Mouse (Mus musculus) cerebellum, postnatal 36 days (tissue): ENCODE results near the gene Wnt8b.
A peak's percentile ranks its signal among the peaks of the same experiment; 100 is the strongest.

Source experiments
- DNase-seq, 2 experiments: peaks; one replicate each; pipeline ENCODE4 v3.0.0; 2021 to 2022; ENCODE audit warnings: mixed read lengths in 2 of 2

Wnt8b gene

GRCm38 (mm10) chr19:44513054-44513833 lies 20.0 kb downstream of the Wnt8b start:
- no peak for DNase-seq

- DNase-seq = no peak
Measured at GRCm38 (mm10) chr19:44513921-44514482, 20.7 kb downstream of the Wnt8b start.

- no peak for DNase-seq
Measured at GRCm38 (mm10) chr19:44514521-44515451, 21.5 kb downstream of the Wnt8b start.

GRCm38 (mm10) chr19:44515769-44516168 lies 22.5 kb downstream of the Wnt8b start:
- DNase-seq = no peak

GRCm38 (mm10) chr19:44517996-44518768 lies 24.9 kb downstream of the Wnt8b start:
- DNase-seq = no peak

GRCm38 (mm10) chr19:44519152-44519551 lies 25.9 kb downstream of the Wnt8b start:
- no peak for DNase-seq

- DNase-seq = no peak
Measured at GRCm38 (mm10) chr19:44525551-44526205, 32.4 kb downstream of the Wnt8b start.

- DNase-seq = no peak
Measured at GRCm38 (mm10) chr19:44530018-44530417, 36.7 kb downstream of the Wnt8b start.

GRCm38 (mm10) chr19:44535376-44535775 lies 42.1 kb downstream of the Wnt8b start:
- peak in 1 of 2 experiments; percentile 20 for DNase-seq

GRCm38 (mm10) chr19:44537416-44537815 lies 44.1 kb downstream of the Wnt8b start:
- no peak for DNase-seq

- no peak for DNase-seq
Measured at GRCm38 (mm10) chr19:44542694-44543178, 49.5 kb downstream of the Wnt8b start.

- DNase-seq = no peak
Measured at GRCm38 (mm10) chr19:44544372-44544771, 51.1 kb downstream of the Wnt8b start.

- peak; percentile 72 to 79 for DNase-seq
Measured at GRCm38 (mm10) chr19:44544775-44545174, 51.5 kb downstream of the Wnt8b start.

- peak; percentile 31 to 38 for DNase-seq
Measured at GRCm38 (mm10) chr19:44545321-44546041, 52.2 kb downstream of the Wnt8b start, which contains the start of gene Sec31b. Sec31b (minus strand) TSS chr19:44545864.

GRCm38 (mm10) chr19:44552731-44553130 lies 59.5 kb downstream of the Wnt8b start, which contains the start of gene Gm20538:
Gm20538 (minus strand) TSS chr19:44552831.
- no peak for DNase-seq

GRCm38 (mm10) chr19:44553286-44553685 lies 60.0 kb downstream of the Wnt8b start:
- DNase-seq = no peak

GRCm38 (mm10) chr19:44554490-44554860 lies 61.2 kb downstream of the Wnt8b start:
- peak in 1 of 2 experiments; percentile 13 for DNase-seq

GRCm38 (mm10) chr19:44554861-44555590 lies 61.8 kb downstream of the Wnt8b start, which contains the start of gene Ndufb8:
Ndufb8 (minus strand) TSS chr19:44555440.
- DNase-seq = peak; percentile 98 to 99

GRCm38 (mm10) chr19:44562652-44563206 lies 69.5 kb downstream of the Wnt8b start, which contains the start of gene Hif1an:
Hif1an (plus strand) TSS chr19:44562850.
- DNase-seq = peak; percentile 95 to 98
